Mouse (Mus musculus): ENCODE measurements at regions not wholly inside any gene's neighbourhood (a gene's known extent, or its start where the extent isn't known, plus 50 kb on each side); places are given as distances from the start of the nearest gene placed in this dataset.

DNA sequence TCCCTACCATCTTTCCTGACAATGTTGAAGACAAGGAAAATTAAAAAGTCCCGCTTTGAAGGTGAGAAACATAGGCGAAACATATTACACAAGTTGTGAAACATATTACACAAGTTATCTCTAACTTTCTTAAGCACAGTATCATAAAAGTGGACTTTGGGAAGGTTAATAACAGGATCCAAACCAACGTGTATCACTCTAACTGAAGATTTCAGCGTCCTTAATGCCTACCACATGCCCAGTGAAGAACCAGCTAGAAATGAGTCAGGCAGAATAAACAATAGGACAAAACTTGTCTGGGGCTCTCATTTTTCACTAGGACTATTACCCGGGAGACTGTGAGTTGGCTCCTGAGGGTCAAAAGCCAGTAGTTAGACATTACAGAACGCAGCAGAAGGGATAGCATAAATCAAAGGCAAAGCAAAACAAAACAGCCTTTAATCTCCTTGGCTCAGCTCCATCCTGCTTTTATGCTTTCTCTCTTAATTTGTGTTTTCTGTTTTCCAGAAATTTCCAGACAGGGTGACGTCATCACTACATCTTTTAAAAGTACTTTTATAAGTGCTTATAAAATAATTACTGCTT, 618.3 kb upstream of the Sox9 start:
- no peak overlapping the region for H3K4me3 ChIP-seq (ENCODE audit: low read depth, low read length)
- no peaks in the 10 kb centered on the region for H3K9me3 ChIP-seq (ENCODE audit: control insufficient read depth, low read length)
- no peaks in the 10 kb centered on the region for H3K36me3 ChIP-seq (ENCODE audit: control insufficient read depth, insufficient read depth, low read length)
- H3K27ac ChIP-seq (replicated peaks), result no peak overlapping the region
- H3K27me3 ChIP-seq (ENCODE audit: control insufficient read depth, insufficient read depth, low read length), result no peaks in the 10 kb centered on the region
- DNase-seq (ENCODE audit: low spot score), result no peak
- H3K4me2 ChIP-seq (replicated peaks; ENCODE audit: low read depth), result no peak overlapping the region
- TF ChIP-seq CTCF (IDR thresholded peaks at IDR 0.05; ENCODE audit: low read depth), result no peak
- no peak for TF ChIP-seq EP300 (optimal IDR thresholded peaks at IDR 0.05)
- no peak overlapping the region for H3K9ac ChIP-seq (ENCODE audit: low read length)
- H3K4me1 ChIP-seq (replicated peaks; ENCODE audit: control insufficient read depth, insufficient read depth), result no peaks in the 10 kb centered on the region
- 33% methylated on average over 7 of the region's 7 CpGs for WGBS
- no peak for ATAC-seq (ENCODE audit: low FRiP score, low TSS enrichment)

DNA sequence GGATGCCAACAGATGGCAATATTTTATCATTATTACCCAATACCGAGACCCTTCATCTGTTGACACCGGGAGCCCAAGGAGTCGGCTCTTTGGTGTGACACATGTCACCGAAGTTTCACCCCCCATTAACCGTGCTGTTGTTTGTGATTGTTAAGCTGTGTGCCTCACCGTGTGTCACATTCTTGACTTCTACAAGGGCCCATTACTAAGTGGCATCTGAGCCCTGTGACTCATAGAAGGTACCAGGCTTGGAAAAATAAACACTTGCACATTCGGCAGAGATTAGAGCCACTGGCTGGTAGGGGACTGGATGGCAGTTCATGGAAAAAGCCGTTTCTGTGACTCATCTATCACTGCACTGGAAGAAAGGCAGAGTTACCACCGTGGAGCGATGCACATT, 608.4 kb upstream of the Sox9 start:
- Histone ChIP-seq H3K9ac (ENCODE audit: low read length) (no peak overlapping the region), H3K27me3 (ENCODE audit: control insufficient read depth, insufficient read depth, low read length) (no peaks in the 10 kb centered on the region), H3K36me3 (ENCODE audit: control insufficient read depth, insufficient read depth, low read length) (no peaks in the 10 kb centered on the region), H3K4me3 (ENCODE audit: low read depth, low read length) (no peak overlapping the region), H3K4me2 (replicated peaks; ENCODE audit: low read depth) (no peak overlapping the region), H3K4me1 (replicated peaks; ENCODE audit: control insufficient read depth, insufficient read depth) (no peaks in the 10 kb centered on the region), H3K9me3 (ENCODE audit: control insufficient read depth, low read length) (no peaks in the 10 kb centered on the region), H3K27ac (replicated peaks) (no peak overlapping the region)
- TF ChIP-seq CTCF (IDR thresholded peaks at IDR 0.05; ENCODE audit: low read depth) (no peak), EP300 (optimal IDR thresholded peaks at IDR 0.05) (no peak)
- ATAC-seq (ENCODE audit: low FRiP score, low TSS enrichment), result no peak
- DNase-seq (ENCODE audit: low spot score), result no peak
- WGBS, result 63% methylated on average over 10 of the region's 10 CpGs

DNA sequence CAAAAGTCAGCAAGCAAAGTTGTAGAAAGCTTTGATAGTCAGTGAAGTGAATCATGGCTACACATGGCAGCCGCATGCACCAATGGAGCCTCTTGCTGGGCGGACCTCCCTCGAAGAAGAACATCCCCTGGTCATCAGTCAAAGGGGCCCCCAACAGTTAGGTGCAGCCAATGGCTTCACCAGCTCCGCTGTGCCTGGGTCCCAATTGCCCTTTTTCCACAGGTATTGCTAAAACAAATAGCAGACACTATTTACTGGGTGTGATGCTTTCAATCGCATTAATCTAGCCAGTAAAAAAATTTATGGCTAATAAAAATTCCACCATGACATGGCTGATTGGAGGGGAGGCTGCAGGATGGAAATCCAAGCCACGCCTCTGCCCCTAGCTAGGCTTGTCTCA, 606.7 kb upstream of the Sox9 start:
- ATAC-seq (ENCODE audit: low FRiP score, low TSS enrichment) (no peak), DNase-seq (ENCODE audit: low spot score) (no peak)
- H3K4me2 ChIP-seq (replicated peaks; ENCODE audit: low read depth), result no peak overlapping the region
- H3K4me1 ChIP-seq (replicated peaks; ENCODE audit: control insufficient read depth, insufficient read depth), result no peaks in the 10 kb centered on the region
- TF ChIP-seq EP300 (optimal IDR thresholded peaks at IDR 0.05), result no peak
- TF ChIP-seq CTCF (IDR thresholded peaks at IDR 0.05; ENCODE audit: low read depth), result no peak
- no peak overlapping the region for H3K4me3 ChIP-seq (ENCODE audit: low read depth, low read length)
- no peaks in the 10 kb centered on the region for H3K9me3 ChIP-seq (ENCODE audit: control insufficient read depth, low read length)
- 89% methylated on average over 6 of the region's 6 CpGs for WGBS
- H3K36me3 ChIP-seq (ENCODE audit: control insufficient read depth, insufficient read depth, low read length), result no peaks in the 10 kb centered on the region
- no peak overlapping the region for H3K27ac ChIP-seq (replicated peaks)
- H3K9ac ChIP-seq (ENCODE audit: low read length), result no peak overlapping the region
- H3K27me3 ChIP-seq (ENCODE audit: control insufficient read depth, insufficient read depth, low read length), result no peaks in the 10 kb centered on the region

DNA sequence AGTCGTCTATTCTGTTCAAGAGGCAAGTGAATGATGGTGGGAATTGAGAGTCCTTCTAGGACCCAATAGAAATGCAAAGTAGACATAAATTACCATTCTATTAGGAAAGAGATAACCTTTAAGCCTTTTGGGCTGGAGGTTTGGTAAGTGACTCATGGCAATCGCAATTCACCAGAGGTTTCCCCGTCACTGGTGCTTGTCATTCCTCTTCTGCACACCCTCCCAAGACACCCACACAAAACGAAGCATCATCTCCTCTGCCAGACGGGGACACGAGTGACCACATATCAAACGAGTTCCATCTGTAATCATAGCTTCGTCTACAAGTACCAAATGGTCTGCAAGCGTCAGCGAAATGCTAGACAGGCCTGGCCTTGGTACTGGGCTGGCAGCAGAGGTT, 601.4 kb upstream of the Sox9 start:
- WGBS, result 84% methylated on average over 10 of the region's 10 CpGs
- Histone ChIP-seq H3K4me3 (ENCODE audit: low read depth, low read length) (no peak overlapping the region), H3K36me3 (ENCODE audit: control insufficient read depth, insufficient read depth, low read length) (no peaks in the 10 kb centered on the region), H3K4me1 (replicated peaks; ENCODE audit: control insufficient read depth, insufficient read depth) (no peaks in the 10 kb centered on the region), H3K4me2 (replicated peaks; ENCODE audit: low read depth) (no peak overlapping the region), H3K27me3 (ENCODE audit: control insufficient read depth, insufficient read depth, low read length) (no peaks in the 10 kb centered on the region), H3K9me3 (ENCODE audit: control insufficient read depth, low read length) (no peaks in the 10 kb centered on the region), H3K9ac (ENCODE audit: low read length) (no peak overlapping the region), H3K27ac (replicated peaks) (no peak overlapping the region)
- DNase-seq (ENCODE audit: low spot score), result no peak
- ATAC-seq (ENCODE audit: low FRiP score, low TSS enrichment), result no peak
- TF ChIP-seq CTCF (IDR thresholded peaks at IDR 0.05; ENCODE audit: low read depth) (no peak), EP300 (optimal IDR thresholded peaks at IDR 0.05) (no peak)

DNA sequence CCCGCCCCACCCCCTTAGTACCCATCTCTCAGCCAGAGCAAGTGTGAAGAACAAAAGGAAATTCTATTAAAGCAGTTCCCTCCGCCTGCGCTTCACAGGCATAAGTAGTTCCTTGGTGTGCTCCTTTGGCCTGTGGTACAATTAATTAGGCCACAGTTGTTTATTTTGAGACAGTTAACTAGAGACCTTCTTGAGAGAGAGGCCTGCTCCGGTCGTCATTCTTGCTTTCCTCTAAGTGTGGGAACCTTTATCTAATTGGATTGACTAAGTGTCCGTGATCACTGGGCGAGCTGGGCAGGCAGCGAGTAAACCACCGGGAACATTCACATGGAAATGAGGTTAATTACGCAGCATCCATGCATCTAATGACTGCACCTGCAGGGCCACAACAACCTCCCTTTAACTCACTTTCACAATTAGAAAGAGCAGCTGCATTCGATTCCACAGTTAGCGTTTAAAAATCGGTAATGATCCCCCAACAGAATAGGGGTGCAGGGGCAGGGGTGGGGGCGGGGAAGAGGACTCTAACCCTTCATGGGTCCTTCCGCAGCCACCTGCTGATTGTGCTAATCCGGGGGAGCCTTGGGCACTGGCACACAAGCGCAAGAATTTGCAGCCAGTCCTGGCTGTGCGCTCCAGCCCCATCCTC, 584.3 kb upstream of the Sox9 start:
- no peak overlapping the region for H3K27ac ChIP-seq (replicated peaks)
- no peaks in the 10 kb centered on the region for H3K27me3 ChIP-seq (ENCODE audit: control insufficient read depth, insufficient read depth, low read length)
- H3K9ac ChIP-seq (ENCODE audit: low read length), result no peak overlapping the region
- H3K4me3 ChIP-seq (ENCODE audit: low read depth, low read length), result no peak overlapping the region
- no peak overlapping the region for H3K4me2 ChIP-seq (replicated peaks; ENCODE audit: low read depth)
- 31% methylated on average over 18 of the region's 18 CpGs for WGBS
- H3K36me3 ChIP-seq (ENCODE audit: control insufficient read depth, insufficient read depth, low read length), result no peaks in the 10 kb centered on the region
- no peak for ATAC-seq (ENCODE audit: low FRiP score, low TSS enrichment)
- no peak for DNase-seq (ENCODE audit: low spot score)
- H3K9me3 ChIP-seq (ENCODE audit: control insufficient read depth, low read length), result no peaks in the 10 kb centered on the region
- TF ChIP-seq CTCF (IDR thresholded peaks at IDR 0.05; ENCODE audit: low read depth), result no peak
- no peak for TF ChIP-seq EP300 (optimal IDR thresholded peaks at IDR 0.05)
- no peaks in the 10 kb centered on the region for H3K4me1 ChIP-seq (replicated peaks; ENCODE audit: control insufficient read depth, insufficient read depth)

DNA sequence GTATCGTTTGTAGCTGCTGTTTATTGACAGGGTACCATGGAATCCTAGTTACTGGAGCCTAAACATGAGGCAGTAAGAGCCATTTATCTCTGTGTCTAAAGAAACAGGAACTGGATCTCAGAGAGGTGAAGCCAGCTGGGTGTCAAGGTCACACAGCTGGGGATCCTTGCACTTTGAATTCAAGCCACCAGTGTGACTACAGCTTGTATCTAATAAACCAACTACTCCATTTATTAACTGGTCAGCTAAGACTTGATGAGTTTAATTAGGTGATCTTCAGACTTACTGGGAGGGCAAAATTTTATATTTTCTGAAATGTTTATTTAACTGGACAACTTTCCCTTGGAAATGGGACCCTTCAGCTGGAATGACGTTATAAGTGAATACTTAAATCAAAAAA, 577.5 kb upstream of the Sox9 start:
- TF ChIP-seq EP300 (optimal IDR thresholded peaks at IDR 0.05) (no peak), CTCF (IDR thresholded peaks at IDR 0.05; ENCODE audit: low read depth) (no peak)
- H3K4me3 ChIP-seq (ENCODE audit: low read depth, low read length), result no peak overlapping the region
- H3K4me2 ChIP-seq (replicated peaks; ENCODE audit: low read depth), result no peak overlapping the region
- no peak overlapping the region for H3K27ac ChIP-seq (replicated peaks)
- H3K36me3 ChIP-seq (ENCODE audit: control insufficient read depth, insufficient read depth, low read length), result no peaks in the 10 kb centered on the region
- H3K4me1 ChIP-seq (replicated peaks; ENCODE audit: control insufficient read depth, insufficient read depth), result no peaks in the 10 kb centered on the region
- H3K9ac ChIP-seq (ENCODE audit: low read length), result no peak overlapping the region
- no peaks in the 10 kb centered on the region for H3K9me3 ChIP-seq (ENCODE audit: control insufficient read depth, low read length)
- H3K27me3 ChIP-seq (ENCODE audit: control insufficient read depth, insufficient read depth, low read length), result no peaks in the 10 kb centered on the region
- WGBS, result 42% methylated on average over 2 of the region's 2 CpGs
- DNase-seq (ENCODE audit: low spot score), result no peak
- no peak for ATAC-seq (ENCODE audit: low FRiP score, low TSS enrichment)
